Mouse (Mus musculus) lung, postnatal 0 days (tissue): ENCODE measurements around the gene Tgfbr2. TPM values are rescaled to one million over a fixed set of nuclear protein-coding genes. Genes with fewer than 3 reads are reported as not detected.
A peak's percentile ranks its signal among the peaks of the same experiment; 100 is the strongest.

Source experiments
- ATAC-seq: fragments of 200-750 bp; cut with Nextera tagmentation; 2 replicates; pipeline ENCODE4 v1.8.0; 2017; ENCODE audit warnings: moderate library complexity
- DNase-seq: peaks from one replicate; pipeline ENCODE4 v3.0.0-alpha.2; 2016; ENCODE audit warnings: low spot score
- H3K27ac ChIP-seq: fragments of 300-500 bp; sonication (generic); 2 replicates; pipeline ENCODE4 v1.5.1; 2014; ENCODE audit warnings: antibody characterized with exemption, mild to moderate bottlenecking, low read length, mixed read lengths
- H3K27me3 ChIP-seq: fragments of 300-500 bp; sonication (generic); replicated peaks from 2 replicates; pipeline ENCODE4 v1.6.1; 2014; ENCODE audit warnings: low read length, mixed read lengths; ENCODE audit not compliant: insufficient read depth
- H3K36me3 ChIP-seq: fragments of 300-500 bp; sonication (generic); 2 replicates; pipeline ENCODE4 v1.6.1; 2014; ENCODE audit warnings: low read length, mixed read lengths; ENCODE audit not compliant: insufficient read depth
- H3K4me1 ChIP-seq: fragments of 300-500 bp; sonication (generic); 2 replicates; pipeline ENCODE4 v1.6.1; 2014; ENCODE audit warnings: antibody characterized with exemption, low read depth, low read length, mixed read lengths; ENCODE audit not compliant: insufficient read depth
- H3K4me2 ChIP-seq: fragments of 300-500 bp; sonication (generic); replicated peaks from 2 replicates; pipeline ENCODE4 v1.6.1; 2014; ENCODE audit warnings: low read depth, mild to moderate bottlenecking, low read length, moderate library complexity, mixed read lengths
- H3K4me3 ChIP-seq: fragments of 300-500 bp; sonication (generic); 2 replicates; pipeline ENCODE4 v1.5.1; 2014; ENCODE audit warnings: low read depth, low read length
- H3K9ac ChIP-seq: fragments of 300-500 bp; sonication (generic); replicated peaks from 2 replicates; pipeline ENCODE4 v1.6.1; 2014; ENCODE audit warnings: low read depth, mild to moderate bottlenecking
- H3K9me3 ChIP-seq: fragments of 300-500 bp; sonication (generic); 2 replicates; pipeline ENCODE4 v1.6.1; 2016; ENCODE audit warnings: low read length, mixed read lengths
- CTCF ChIP-seq: IDR thresholded peaks from 2 replicates; pipeline ENCODE4 v1.5.1; 2016; ENCODE audit warnings: antibody characterized with exemption, mild to moderate bottlenecking
- EP300 ChIP-seq: IDR thresholded peaks from 2 replicates; pipeline ENCODE4 v1.6.1; 2016; ENCODE audit warnings: antibody characterized with exemption, mild to moderate bottlenecking, control low read depth
- WGBS: fragments of 180-500 bp; shearing (Covaris S2); extraction: QIAGEN DNeasy Blood & Tissue Kit; methylation state at CpG from one replicate; pipeline ENCODE4 v1.1.7; 2014; 5-methylcytosine and 5-hydroxymethylcytosine counted together
- polyA plus RNA-seq: library from polyadenylated mRNA; unstranded; fragments of >200 nt; fragmentation: Nextera tagmentation; extraction: Ambion mirVana; gene quantifications from 2 replicates; pipeline ENCODE4 v1.2.1, GENCODE M21; 2015

Gene Tgfbr2
- polyA plus RNA-seq = 62.2 and 68.0 TPM in 2 replicates

DNA sequence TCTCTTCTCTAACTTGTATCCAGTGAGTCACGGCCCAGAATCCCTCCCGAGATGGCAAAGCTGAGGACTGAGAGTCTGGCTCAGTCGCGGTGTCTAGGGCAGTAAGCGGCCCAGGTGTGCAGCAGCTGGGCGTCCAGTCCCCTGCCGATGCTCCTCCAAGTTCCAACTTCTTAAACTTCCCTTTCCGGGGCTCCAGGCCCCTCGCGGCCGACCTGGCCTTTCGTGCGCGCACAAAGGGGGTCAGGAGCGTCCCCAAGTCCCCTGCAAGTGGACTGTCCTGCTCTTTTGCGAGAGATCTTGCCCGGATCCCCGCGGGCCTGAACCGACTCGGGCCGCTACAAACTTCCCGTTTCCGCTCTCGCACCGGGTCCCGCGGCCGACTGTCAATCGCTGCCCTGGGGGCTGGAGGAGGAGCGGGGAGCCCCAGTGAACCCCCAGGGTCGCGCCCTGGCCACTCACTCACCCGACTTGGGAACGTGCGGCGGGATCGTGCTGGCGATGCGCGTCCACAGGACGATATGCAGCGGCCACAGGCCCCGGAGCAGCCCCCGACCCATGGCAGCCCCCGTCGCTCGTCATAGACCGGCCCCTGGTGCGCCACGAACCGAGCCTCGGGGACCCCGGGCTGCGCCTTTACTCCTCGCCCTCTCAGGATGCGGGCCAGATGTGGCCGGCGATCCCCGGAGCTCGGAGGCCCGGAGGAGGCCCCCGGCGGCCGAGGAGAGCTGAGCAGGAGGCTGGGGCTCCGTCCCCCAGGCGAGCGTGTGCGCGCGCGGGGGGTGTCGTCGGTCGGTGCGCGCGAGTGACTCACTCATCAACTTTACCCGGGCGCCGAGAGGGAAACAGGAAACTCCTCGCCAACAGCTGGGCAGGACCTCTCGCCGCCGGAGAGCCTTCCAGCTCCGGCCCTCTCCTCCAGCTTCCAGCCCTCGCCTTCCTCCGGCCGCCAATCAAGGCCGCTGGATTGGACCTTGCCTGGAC, at the start of gene Tgfbr2:
TSS of gene Tgfbr2 (minus strand) at position 880 of the 981 bp plus-strand sequence.
- DNase-seq = peak; percentile 98
- peak within 1 kb of the TSS; percentile 97 for H3K4me3 ChIP-seq
- peak within 1 kb of the TSS; percentile 61 for H3K4me2 ChIP-seq
- H3K4me1 ChIP-seq = peaks cover 9% of the 10 kb centered on the region; the same call in 1 of the 2 replicates
- under 1% methylated on average over 82 of the region's 90 CpGs for WGBS
- H3K27me3 ChIP-seq = no peaks in the 10 kb centered on the region
- peak within 1 kb of the TSS; percentile 100 for H3K27ac ChIP-seq
- TF ChIP-seq EP300 = no peak
- TF ChIP-seq CTCF = peak; percentile 43
- no peaks in the 10 kb centered on the region for H3K36me3 ChIP-seq
- peak within 1 kb of the TSS; percentile 99 for H3K9ac ChIP-seq
- H3K9me3 ChIP-seq = no peaks in the 10 kb centered on the region
- peak; percentile 94 for ATAC-seq

DNA sequence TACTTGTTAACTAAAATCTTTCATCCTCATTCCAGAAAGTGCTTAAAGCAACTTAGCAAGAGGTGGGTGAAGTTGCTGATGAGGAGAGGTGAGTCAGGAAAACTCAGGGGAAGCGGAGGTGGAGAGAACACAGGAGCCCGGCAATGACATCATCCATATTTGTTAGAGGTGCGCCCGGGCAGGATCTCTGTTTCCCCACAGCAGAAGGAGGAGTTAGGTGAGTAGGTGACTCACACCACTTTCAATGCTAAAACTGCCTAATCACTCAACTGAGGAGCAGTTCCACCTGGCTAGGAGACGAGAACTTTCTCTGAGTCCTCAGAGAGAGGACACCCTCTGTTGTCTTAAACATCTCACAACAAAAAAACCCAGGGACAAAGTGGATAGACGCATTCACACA, 48.2 kb upstream of the Tgfbr2 start:
- TF ChIP-seq CTCF (no peak), EP300 (peak; percentile 55; the same call in 1 of the 2 replicates)
- H3K36me3 ChIP-seq = no peaks in the 10 kb centered on the region
- H3K4me3 ChIP-seq = no peak overlapping the region
- ATAC-seq (peak; percentile 92), DNase-seq (peak; percentile 97)
- no peaks in the 10 kb centered on the region for H3K9me3 ChIP-seq
- H3K4me2 ChIP-seq = no peak overlapping the region
- WGBS = 36% methylated on average over 6 of the region's 6 CpGs
- peaks cover 7% of the 10 kb centered on the region; the same call in 1 of the 2 replicates for H3K4me1 ChIP-seq
- peak overlapping the region; percentile 65 for H3K27ac ChIP-seq
- H3K27me3 ChIP-seq = no peaks in the 10 kb centered on the region
- H3K9ac ChIP-seq = no peak overlapping the region

DNA sequence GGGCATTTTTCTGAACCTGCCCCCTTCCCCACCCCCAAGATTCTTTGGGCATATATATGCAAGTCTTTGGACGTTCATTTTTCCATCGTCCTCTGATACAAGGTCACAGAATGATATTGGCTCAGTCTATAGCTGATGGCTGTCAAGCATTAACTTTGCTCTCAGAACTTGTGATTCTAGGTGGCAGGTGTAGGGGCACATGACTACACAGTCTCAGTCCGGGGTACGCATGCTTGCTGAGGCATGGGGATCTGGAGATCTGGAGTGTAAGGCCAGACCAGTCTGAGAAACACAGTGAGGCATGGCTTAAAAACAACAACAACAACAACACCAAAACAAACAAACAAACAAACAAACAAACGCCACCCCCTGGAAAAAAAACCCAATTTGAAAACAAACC, 47.5 kb upstream of the Tgfbr2 start:
- peaks cover 7% of the 10 kb centered on the region; the same call in 1 of the 2 replicates for H3K4me1 ChIP-seq
- H3K36me3 ChIP-seq = no peaks in the 10 kb centered on the region
- 79% methylated on average over 5 of the region's 5 CpGs for WGBS
- DNase-seq = no peak
- H3K27ac ChIP-seq = no peak overlapping the region
- no peak overlapping the region for H3K4me3 ChIP-seq
- H3K9ac ChIP-seq = no peak overlapping the region
- H3K27me3 ChIP-seq = no peaks in the 10 kb centered on the region
- H3K4me2 ChIP-seq = no peak overlapping the region
- ATAC-seq = no peak
- H3K9me3 ChIP-seq = no peaks in the 10 kb centered on the region
- TF ChIP-seq CTCF (no peak), EP300 (no peak)

DNA sequence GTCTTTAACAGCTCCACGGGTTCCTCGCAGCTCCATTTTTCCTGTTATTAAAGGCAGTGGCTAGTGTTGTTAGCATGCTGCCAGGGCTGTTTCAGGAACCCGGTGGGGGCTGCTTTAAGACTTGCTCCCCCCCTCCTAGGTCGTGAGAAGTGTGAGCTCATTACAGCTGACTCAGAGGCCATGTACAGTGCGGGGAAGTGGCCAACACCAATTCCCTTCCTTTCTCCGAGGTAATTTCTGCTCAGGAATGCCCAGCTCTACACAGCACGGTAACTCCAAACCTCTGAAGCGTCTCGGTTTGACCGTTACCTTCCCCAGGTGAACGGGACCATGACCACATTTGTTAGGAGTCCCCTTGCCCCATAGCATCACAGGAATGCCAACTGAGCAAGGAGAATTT, 46.8 kb upstream of the Tgfbr2 start:
- Histone ChIP-seq H3K27ac (no peak overlapping the region), H3K27me3 (no peaks in the 10 kb centered on the region), H3K9me3 (no peaks in the 10 kb centered on the region), H3K4me2 (no peak overlapping the region), H3K36me3 (no peaks in the 10 kb centered on the region), H3K4me1 (peaks cover 7% of the 10 kb centered on the region; the same call in 1 of the 2 replicates), H3K9ac (no peak overlapping the region), H3K4me3 (no peak overlapping the region)
- ATAC-seq = no peak; the same call in 1 of the 2 replicates
- DNase-seq = peak; percentile 48
- WGBS = 50% methylated on average over 11 of the region's 11 CpGs
- TF ChIP-seq EP300 = no peak; the same call in 1 of the 2 replicates
- no peak for TF ChIP-seq CTCF

DNA sequence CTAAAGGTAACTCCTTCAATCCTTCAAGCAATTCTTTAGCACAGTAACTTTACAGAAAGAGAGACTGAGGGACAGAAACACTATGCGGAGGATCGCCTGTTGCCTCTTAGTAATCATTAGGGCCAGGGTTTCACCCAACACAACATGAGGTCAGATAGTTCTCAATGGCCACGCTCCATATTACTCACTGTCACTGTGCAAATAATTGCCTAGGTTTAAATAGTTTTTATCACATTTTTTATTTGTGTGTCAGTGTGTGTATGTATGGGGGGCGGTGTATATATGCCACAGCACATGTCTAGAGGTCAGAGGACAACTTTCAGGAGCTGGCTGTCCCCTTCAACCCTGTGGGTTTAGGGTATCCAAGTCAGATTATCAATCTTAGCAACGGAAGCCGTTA, 46.4 kb upstream of the Tgfbr2 start:
- Histone ChIP-seq H3K27me3 (no peaks in the 10 kb centered on the region), H3K4me1 (peaks cover 7% of the 10 kb centered on the region; the same call in 1 of the 2 replicates), H3K9me3 (no peaks in the 10 kb centered on the region), H3K4me2 (no peak overlapping the region), H3K27ac (no peak overlapping the region), H3K4me3 (no peak overlapping the region), H3K9ac (no peak overlapping the region), H3K36me3 (no peaks in the 10 kb centered on the region)
- no peak for ATAC-seq
- TF ChIP-seq EP300 (peak; percentile 21; the same call in 1 of the 2 replicates), CTCF (no peak)
- no peak for DNase-seq
- WGBS = 80% methylated on average over 6 of the region's 6 CpGs

DNA sequence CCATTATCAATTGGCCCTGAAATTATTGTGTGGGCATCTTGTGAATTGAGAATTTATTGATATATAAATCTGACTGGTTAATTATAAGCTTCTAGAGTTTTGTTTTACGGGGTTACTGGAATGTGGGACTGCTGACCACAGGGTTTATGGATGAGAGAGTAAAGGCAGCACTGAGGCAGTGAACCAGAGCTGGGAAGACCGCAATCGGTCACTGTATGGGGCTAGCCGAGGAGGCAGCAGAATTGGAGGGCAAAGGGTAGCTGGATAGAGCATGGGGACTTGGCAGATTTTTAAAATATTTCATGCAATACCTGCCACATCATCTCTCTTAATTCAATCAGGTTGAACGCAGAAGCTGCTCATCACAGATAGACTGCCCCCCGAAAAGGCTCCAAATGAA, 45.5 kb upstream of the Tgfbr2 start:
- Histone ChIP-seq H3K4me1 (peaks cover 7% of the 10 kb centered on the region; the same call in 1 of the 2 replicates), H3K36me3 (no peaks in the 10 kb centered on the region), H3K9ac (no peak overlapping the region), H3K9me3 (no peaks in the 10 kb centered on the region), H3K27me3 (no peaks in the 10 kb centered on the region), H3K27ac (no peak overlapping the region), H3K4me2 (no peak overlapping the region), H3K4me3 (no peak overlapping the region)
- TF ChIP-seq CTCF = no peak
- no peak for TF ChIP-seq EP300
- DNase-seq (no peak), ATAC-seq (no peak)
- 95% methylated on average over 6 of the region's 6 CpGs for WGBS
